Mouse (Mus musculus) hindbrain, embryonic 13.5 days (tissue): ENCODE measurements around the gene Smo. TPM values are rescaled to one million over a fixed set of nuclear protein-coding genes. Genes with fewer than 3 reads are reported as not detected.
"Not testable (repeated sequence)": the region's sequence is repeated elsewhere in the genome, so short reads cannot be mapped to it uniquely, and the experiment has no call there.

ENCODE experiments used
- ATAC-seq: fragments of 200-750 bp; cut with Nextera tagmentation; 2 replicates; pipeline ENCODE4 v1.8.0; 2017; ENCODE audit warnings: moderate TSS enrichment; ENCODE audit not compliant: low FRiP score
- H3K27ac ChIP-seq: fragments of 300-500 bp; sonication (generic); 2 replicates; pipeline ENCODE4 v1.5.1; 2015; ENCODE audit warnings: inconsistent platforms, mild to moderate bottlenecking, moderate library complexity
- H3K27me3 ChIP-seq: fragments of 300-500 bp; sonication (generic); 2 replicates; pipeline ENCODE4 v1.6.1; 2015; ENCODE audit warnings: mild to moderate bottlenecking, inconsistent platforms
- H3K36me3 ChIP-seq: fragments of 300-500 bp; sonication (generic); 2 replicates; pipeline ENCODE4 v1.6.1; 2015; ENCODE audit warnings: mild to moderate bottlenecking, inconsistent platforms
- H3K4me1 ChIP-seq: fragments of 300-500 bp; sonication (generic); replicated peaks from 2 replicates; pipeline ENCODE4 v1.6.1; 2015; ENCODE audit warnings: inconsistent platforms
- H3K4me2 ChIP-seq: fragments of 300-500 bp; sonication (generic); 2 replicates; pipeline ENCODE4 v1.6.1; 2015; ENCODE audit warnings: inconsistent platforms, mild to moderate bottlenecking, moderate library complexity
- H3K4me3 ChIP-seq: fragments of 300-500 bp; sonication (generic); 2 replicates; pipeline ENCODE4 v1.5.1; 2015; ENCODE audit warnings: mild to moderate bottlenecking, inconsistent platforms
- H3K9ac ChIP-seq: fragments of 300-500 bp; sonication (generic); 2 replicates; pipeline ENCODE4 v1.6.1; 2015; ENCODE audit warnings: mild to moderate bottlenecking, inconsistent platforms
- H3K9me3 ChIP-seq: fragments of 300-500 bp; sonication (generic); 2 replicates; pipeline ENCODE4 v1.6.1; 2016; ENCODE audit warnings: inconsistent platforms
- WGBS: fragments of 180-500 bp; shearing (Covaris S2); methylation state at CpG from one replicate; pipeline ENCODE4 v1.1.7; 2015; 5-methylcytosine and 5-hydroxymethylcytosine counted together
- polyA plus RNA-seq: library from polyadenylated mRNA; unstranded; fragments of >200 nt; fragmentation: Nextera tagmentation; extraction: Ambion mirVana; gene quantifications from 2 replicates; pipeline ENCODE4 v1.2.1, GENCODE M21; 2015

Gene Smo
- polyA plus RNA-seq, 1 experiment from 2014 or later, result 16.2 TPM

GRCm38 (mm10) chr6:29735689-29736451, 567 bp downstream of the Smo start:
- Histone ChIP-seq H3K27me3 (no peaks in the 10 kb centered on the region), H3K27ac (peak overlapping the region; percentile 87), H3K4me1 (peaks cover 21% of the 10 kb centered on the region), H3K36me3 (no peaks in the 10 kb centered on the region), H3K4me3 (peak overlapping the region; percentile 85), H3K9ac (peak overlapping the region; percentile 89), H3K4me2 (peak overlapping the region; percentile 95), H3K9me3 (no peaks in the 10 kb centered on the region)
- under 1% methylated on average over 73 of the region's 75 CpGs for WGBS
- ATAC-seq, result peak; percentile 90

DNA sequence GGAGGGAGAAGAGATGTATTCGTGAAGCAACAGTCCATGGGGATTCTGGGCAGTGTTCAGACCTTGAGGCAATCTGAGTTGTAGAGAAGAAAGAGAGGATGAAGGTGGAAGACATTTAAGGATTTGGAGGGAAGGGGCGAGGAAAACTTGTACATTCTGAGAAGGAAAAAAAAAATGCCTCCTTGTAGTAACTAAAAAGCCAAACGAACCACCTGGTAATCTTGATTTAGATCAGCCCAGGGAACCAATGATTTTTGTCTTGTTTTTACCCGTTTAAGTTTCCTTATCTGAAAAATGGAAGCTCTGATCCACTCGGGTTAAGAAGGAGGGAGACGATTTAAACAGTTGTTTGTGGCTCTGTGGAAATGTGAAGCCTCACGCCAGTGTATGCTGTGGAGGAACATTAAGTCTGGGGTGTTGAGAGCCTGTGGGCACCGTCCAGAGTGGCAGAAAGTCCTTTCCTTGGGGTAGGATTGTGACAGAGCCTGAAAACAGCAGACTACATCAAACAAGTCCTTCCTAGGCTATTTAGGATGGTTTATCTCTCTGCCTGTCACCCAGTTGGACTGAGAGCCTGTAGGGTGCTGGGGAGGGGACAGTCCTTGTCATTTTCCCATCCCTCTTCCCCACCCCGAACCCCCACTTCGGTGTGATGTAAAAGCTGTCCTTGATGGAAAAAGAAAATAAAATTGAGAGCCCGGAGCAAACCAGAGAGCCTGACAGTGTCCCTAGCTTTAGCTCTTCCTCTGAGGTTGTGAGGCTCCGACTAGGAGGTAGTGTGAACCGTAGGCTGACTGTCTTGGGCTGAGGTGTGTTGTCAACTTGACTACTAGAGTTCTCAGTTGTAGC, 1.5 kb downstream of the Smo start:
- Histone ChIP-seq H3K36me3 (no peaks in the 10 kb centered on the region), H3K27me3 (no peaks in the 10 kb centered on the region), H3K27ac (peak overlapping the region; percentile 87; the same call in 1 of the 2 replicates), H3K9ac (peak overlapping the region; percentile 89), H3K4me2 (peak overlapping the region; percentile 95), H3K9me3 (no peaks in the 10 kb centered on the region), H3K4me1 (peaks cover 21% of the 10 kb centered on the region), H3K4me3 (peak overlapping the region; percentile 85)
- WGBS, result 21% methylated on average over 13 of the region's 13 CpGs
- no peak for ATAC-seq

DNA sequence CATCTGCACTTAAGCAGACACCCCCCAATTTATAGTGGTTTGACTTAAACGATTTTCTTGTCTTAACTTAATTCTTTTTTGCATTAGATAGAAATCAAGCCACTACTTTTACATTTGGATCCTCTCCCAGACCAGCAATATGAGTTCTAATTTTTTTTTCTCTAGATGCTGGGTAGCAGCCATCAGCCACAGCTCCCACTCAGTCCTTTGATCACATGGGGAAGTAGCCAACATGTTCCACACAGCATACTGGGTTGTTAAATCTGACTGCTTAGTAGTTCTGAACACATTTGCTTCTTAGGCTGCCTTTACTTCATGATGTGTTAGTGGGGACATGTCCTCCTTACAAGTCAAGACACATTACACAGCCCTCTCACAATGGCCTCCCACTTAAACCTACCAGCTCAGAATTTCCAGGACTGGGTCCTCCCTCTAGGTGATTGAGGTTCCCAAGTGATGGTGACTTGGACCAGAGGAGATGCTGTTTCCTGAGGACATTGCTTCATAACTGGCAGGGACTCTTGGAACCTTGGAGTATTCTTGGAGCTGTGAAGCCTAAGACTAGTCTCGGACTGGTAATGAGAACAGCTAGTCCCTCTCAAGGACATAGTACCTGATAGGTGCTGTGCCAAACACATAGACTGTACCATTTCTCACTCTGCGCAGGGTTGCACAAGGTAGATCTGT, 16.3 kb downstream of the Smo start:
- no peaks in the 10 kb centered on the region for H3K27me3 ChIP-seq

GRCm38 (mm10) chr6:29753336-29753735, 18.0 kb downstream of the Smo start:
- Histone ChIP-seq H3K9me3 (peaks cover under 1% of the 10 kb centered on the region; the same call in 1 of the 2 replicates), H3K36me3 (peaks cover 28% of the 10 kb centered on the region), H3K27me3 (no peaks in the 10 kb centered on the region), H3K4me3 (no peak overlapping the region), H3K27ac (no peak overlapping the region), H3K4me1 (peaks cover 3% of the 10 kb centered on the region; the same call in 1 of the 2 replicates), H3K4me2 (no peak overlapping the region), H3K9ac (no peak overlapping the region)
- WGBS, result 77% methylated on average over 11 of the region's 11 CpGs
- ATAC-seq, result no peak

More for the DNA sequence above, 16.3 kb downstream of the Smo start:
- Histone ChIP-seq H3K36me3 (peaks cover 16% of the 10 kb centered on the region), H3K27ac (no peak overlapping the region), H3K4me1 (peaks cover 3% of the 10 kb centered on the region; the same call in 1 of the 2 replicates), H3K4me3 (no peak overlapping the region), H3K9me3 (peaks cover 7% of the 10 kb centered on the region; the same call in 1 of the 2 replicates), H3K4me2 (no peak overlapping the region), H3K9ac (no peak overlapping the region)
- ATAC-seq, result no peak
- WGBS, result 98% methylated on average over 3 of the region's 3 CpGs

- Histone ChIP-seq H3K27me3 (no peaks in the 10 kb centered on the region), H3K9me3 (no peaks in the 10 kb centered on the region), H3K36me3 (peaks cover 41% of the 10 kb centered on the region), H3K27ac (no peak overlapping the region), H3K4me1 (peaks cover 3% of the 10 kb centered on the region; the same call in 1 of the 2 replicates), H3K4me3 (no peak overlapping the region), H3K4me2 (no peak overlapping the region), H3K9ac (no peak overlapping the region)
- no peak for ATAC-seq
- 91% methylated on average over 5 of the region's 5 CpGs for WGBS
These were observed 20.7 kb downstream of the Smo start for GRCm38 (mm10) chr6:29756001-29756400.

DNA sequence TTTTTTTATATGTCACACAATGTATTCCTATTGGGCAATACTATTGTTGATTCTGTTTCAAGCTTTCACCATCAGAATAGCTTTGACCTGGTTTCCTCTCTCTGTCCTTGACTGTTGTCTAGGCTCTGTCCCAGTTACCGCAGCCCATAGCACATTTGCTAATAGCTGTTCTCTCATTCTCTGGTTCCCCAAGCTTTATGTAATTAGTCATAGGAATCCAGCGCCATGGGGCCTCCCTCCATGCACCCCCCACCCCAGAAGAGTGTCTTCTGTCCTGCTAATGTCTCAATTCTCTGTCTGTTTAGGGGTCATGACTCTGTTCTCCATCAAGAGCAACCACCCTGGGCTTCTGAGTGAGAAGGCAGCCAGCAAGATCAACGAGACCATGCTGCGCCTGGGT, 21.2 kb downstream of the Smo start:
- Histone ChIP-seq H3K27ac (no peak overlapping the region), H3K4me2 (no peak overlapping the region), H3K4me1 (peaks cover 3% of the 10 kb centered on the region; the same call in 1 of the 2 replicates), H3K4me3 (no peak overlapping the region), H3K36me3 (peaks cover 41% of the 10 kb centered on the region), H3K9ac (no peak overlapping the region), H3K9me3 (no peaks in the 10 kb centered on the region), H3K27me3 (no peaks in the 10 kb centered on the region)
- 85% methylated on average over 4 of the region's 4 CpGs for WGBS
- ATAC-seq, result no peak

- no peaks in the 10 kb centered on the region for H3K9me3 ChIP-seq
- no peak overlapping the region for H3K4me3 ChIP-seq
- H3K27me3 ChIP-seq, result no peaks in the 10 kb centered on the region
- WGBS, result 39% methylated on average over 4 of the region's 4 CpGs
- no peak overlapping the region for H3K9ac ChIP-seq
- H3K27ac ChIP-seq, result no peak overlapping the region
- peak; percentile 45; the same call in 1 of the 2 replicates for ATAC-seq
- H3K4me2 ChIP-seq, result no peak overlapping the region
- H3K4me1 ChIP-seq, result peaks cover under 1% of the 10 kb centered on the region; the same call in 1 of the 2 replicates
- peaks cover 41% of the 10 kb centered on the region for H3K36me3 ChIP-seq
These were observed 23.1 kb downstream of the Smo start for GRCm38 (mm10) chr6:29758417-29758816.

GRCm38 (mm10) chr6:29759012-29759679, 23.8 kb downstream of the Smo start:
- H3K9ac ChIP-seq, result no peak overlapping the region
- H3K4me2 ChIP-seq, result no peak overlapping the region
- no peaks in the 10 kb centered on the region for H3K9me3 ChIP-seq
- no peak overlapping the region for H3K27ac ChIP-seq
- 81% methylated on average over 13 of the region's 13 CpGs for WGBS
- peaks cover 37% of the 10 kb centered on the region for H3K36me3 ChIP-seq
- H3K27me3 ChIP-seq, result no peaks in the 10 kb centered on the region
- no peaks in the 10 kb centered on the region for H3K4me1 ChIP-seq
- no peak overlapping the region for H3K4me3 ChIP-seq
- ATAC-seq, result no peak; the same call in 1 of the 2 replicates

GRCm38 (mm10) chr6:29760397-29760796, 25.1 kb downstream of the Smo start:
- H3K27ac ChIP-seq, H3K27me3 ChIP-seq, H3K4me2 ChIP-seq, H3K9me3 ChIP-seq, H3K4me1 ChIP-seq, H3K4me3 ChIP-seq, ATAC-seq, H3K9ac ChIP-seq: not testable (repeated sequence)
- WGBS, result 93% methylated on average over 2 of the region's 2 CpGs
- peaks cover 28% of the 10 kb centered on the region for H3K36me3 ChIP-seq

GRCm38 (mm10) chr6:29761282-29761681, 26.0 kb downstream of the Smo start:
- Histone ChIP-seq H3K4me1 (no peaks in the 10 kb centered on the region), H3K36me3 (peaks cover 25% of the 10 kb centered on the region), H3K4me2 (no peak overlapping the region), H3K9ac (no peak overlapping the region), H3K27ac (no peak overlapping the region), H3K9me3 (no peaks in the 10 kb centered on the region), H3K4me3 (no peak overlapping the region), H3K27me3 (no peaks in the 10 kb centered on the region)
- no peak for ATAC-seq
- 93% methylated on average over 4 of the region's 4 CpGs for WGBS

DNA sequence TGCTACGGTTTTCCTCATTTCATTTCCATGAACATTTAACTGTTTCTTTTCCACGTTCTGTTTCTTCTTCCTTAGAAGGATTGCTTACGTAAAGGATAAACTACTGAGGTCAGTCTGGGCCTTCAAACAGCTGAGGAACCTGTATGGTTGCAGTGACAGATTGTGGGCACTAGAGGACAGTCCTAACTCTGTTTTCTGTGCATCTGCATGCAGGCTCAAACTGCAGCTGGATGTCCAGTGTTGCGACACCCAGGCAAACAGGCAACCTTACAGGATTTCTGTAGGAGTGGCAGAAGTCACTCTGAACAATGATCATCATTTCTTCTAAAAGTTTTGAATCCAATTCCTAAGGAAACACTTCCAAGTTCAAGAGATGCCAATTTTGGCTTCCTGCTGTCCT, 27.2 kb downstream of the Smo start:
- Histone ChIP-seq H3K27me3 (no peaks in the 10 kb centered on the region), H3K36me3 (peaks cover 16% of the 10 kb centered on the region), H3K9ac (no peak overlapping the region), H3K4me1 (no peaks in the 10 kb centered on the region), H3K27ac (no peak overlapping the region), H3K4me2 (no peak overlapping the region), H3K9me3 (no peaks in the 10 kb centered on the region), H3K4me3 (no peak overlapping the region)
- ATAC-seq, result no peak
- WGBS, result 63% methylated on average over 4 of the region's 4 CpGs
